Mouse (Mus musculus) left cerebral cortex, adult 18-20 months (tissue): Measurements from ENCODE around the gene Oxgr1. TPM values are rescaled to one million over a fixed set of nuclear protein-coding genes. Genes with fewer than 3 reads are reported as not detected.

ENCODE experiments used
- DNase-seq, 2 experiments: peaks; one replicate each; pipeline ENCODE4 v3.0.0; 2021 to 2022; ENCODE audit warnings: low spot score in 2 of 2, mixed read lengths in 1 of 2
- total RNA-seq, 2 experiments: library from RNA; stranded (reverse); gene quantifications; 2 replicates each; pipeline ENCODE4 v1.2.3; 2021

Oxgr1 gene
- total RNA-seq, 2 experiments from 2014 or later: 0.12 TPM; not detected in 1

DNA sequence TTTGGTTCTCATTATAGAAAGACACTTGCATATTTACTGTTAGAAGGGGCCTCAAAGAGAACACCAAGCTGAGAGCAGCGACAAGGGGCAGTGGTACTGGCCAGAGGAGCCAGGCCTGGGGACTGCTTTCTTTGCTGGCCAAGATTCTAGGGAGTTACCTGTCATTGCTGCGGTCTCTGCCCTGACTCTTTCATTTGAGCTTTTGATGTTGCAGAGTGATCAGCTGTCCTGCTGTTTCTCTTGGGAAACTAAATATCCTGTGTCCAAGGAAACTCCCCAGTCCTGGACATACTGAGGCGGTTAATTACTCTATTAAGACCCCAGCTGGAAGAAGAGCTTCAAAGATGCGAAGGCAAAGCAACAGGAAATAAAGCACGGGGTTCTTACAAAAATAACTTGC is 60.9 kb downstream of the Oxgr1 start:
- DNase-seq: no peak

DNA sequence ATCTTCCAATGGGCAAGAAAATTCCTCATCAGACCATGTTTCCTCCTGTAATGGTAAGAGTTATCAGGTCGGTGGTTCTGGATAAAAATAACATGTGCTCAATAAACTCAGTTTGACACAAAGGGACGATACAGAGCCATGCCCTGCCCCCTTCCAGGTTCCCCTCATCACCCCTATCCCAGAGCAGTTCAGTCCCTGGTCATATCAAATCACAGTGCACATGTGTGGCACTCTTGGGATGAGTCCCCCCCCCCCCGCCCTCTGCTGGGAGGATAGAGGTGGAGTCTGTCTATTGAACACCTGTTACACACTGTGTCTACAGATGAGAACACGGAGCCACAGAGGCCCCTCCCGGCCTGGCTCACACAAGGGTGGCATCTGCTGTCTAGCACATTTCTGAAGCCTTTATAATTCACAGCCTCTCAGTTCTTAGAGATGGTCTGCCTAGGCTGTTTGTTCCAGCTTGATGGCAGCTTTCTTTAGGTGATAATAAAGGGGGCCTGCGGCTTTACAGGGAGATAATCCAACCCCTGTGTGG is 61.5 kb downstream of the Oxgr1 start:
- no peak for DNase-seq

Other genes with a start within 250 kb of the Oxgr1 start
- 100 to 1,000 TPM; 241 to 268 TPM for gene Mbnl2, start 233.2 kb upstream of the Oxgr1 start, total RNA-seq